Mouse (Mus musculus) G1E (cell line): Measurements from ENCODE around the gene Gm5105.

Source experiments
- CTCF ChIP-seq: IDR thresholded peaks from 2 replicates; pipeline ENCODE4 v1.5.1; 2012; ENCODE audit warnings: low read depth, low read length, inconsistent platforms, mixed read lengths
- GATA1 ChIP-seq: IDR thresholded peaks from 2 replicates; pipeline ENCODE4 v1.6.1; 2012; ENCODE audit warnings: borderline replicate concordance, low read length, inconsistent platforms, mixed read lengths
- POLR2AphosphoS5 ChIP-seq: IDR thresholded peaks from 2 replicates; pipeline ENCODE4 v1.6.1; 2012; ENCODE audit warnings: low read depth, low read length, inconsistent platforms; ENCODE audit not compliant: insufficient replicate concordance

DNA sequence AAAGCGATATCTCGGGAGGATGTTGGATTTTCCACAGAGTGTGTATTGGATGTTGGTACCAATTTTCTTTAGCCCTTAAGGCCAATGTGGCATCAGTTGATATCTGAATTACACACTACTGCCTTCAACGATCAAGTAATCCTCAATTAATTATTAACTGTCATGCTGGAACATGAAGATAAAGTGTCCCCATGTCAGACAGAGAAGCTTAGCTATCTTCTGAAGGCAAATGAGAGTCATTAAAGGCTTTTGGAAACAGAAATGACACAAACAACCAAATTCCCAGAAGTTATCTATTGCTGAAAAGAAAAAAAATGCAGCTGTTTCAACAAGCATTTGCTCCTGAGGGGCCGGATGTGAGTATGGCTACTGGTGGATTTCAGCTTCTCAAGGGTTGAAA lies 45.2 kb downstream of the Gm5105 start:
- TF ChIP-seq CTCF = no peak
- no peak for TF ChIP-seq POLR2AphosphoS5
- no peak for TF ChIP-seq GATA1
